Mouse (Mus musculus): ENCODE data around the gene Anxa7. TPM values are rescaled to one million over a fixed set of nuclear protein-coding genes. Genes with fewer than 3 reads are reported as not detected.

Anxa7 gene
- polyA plus RNA-seq (2015; fragmentation: Nextera tagmentation; extraction: Ambion mirVana), result 22.8 and 24.9 TPM in 2 replicates

DNA sequence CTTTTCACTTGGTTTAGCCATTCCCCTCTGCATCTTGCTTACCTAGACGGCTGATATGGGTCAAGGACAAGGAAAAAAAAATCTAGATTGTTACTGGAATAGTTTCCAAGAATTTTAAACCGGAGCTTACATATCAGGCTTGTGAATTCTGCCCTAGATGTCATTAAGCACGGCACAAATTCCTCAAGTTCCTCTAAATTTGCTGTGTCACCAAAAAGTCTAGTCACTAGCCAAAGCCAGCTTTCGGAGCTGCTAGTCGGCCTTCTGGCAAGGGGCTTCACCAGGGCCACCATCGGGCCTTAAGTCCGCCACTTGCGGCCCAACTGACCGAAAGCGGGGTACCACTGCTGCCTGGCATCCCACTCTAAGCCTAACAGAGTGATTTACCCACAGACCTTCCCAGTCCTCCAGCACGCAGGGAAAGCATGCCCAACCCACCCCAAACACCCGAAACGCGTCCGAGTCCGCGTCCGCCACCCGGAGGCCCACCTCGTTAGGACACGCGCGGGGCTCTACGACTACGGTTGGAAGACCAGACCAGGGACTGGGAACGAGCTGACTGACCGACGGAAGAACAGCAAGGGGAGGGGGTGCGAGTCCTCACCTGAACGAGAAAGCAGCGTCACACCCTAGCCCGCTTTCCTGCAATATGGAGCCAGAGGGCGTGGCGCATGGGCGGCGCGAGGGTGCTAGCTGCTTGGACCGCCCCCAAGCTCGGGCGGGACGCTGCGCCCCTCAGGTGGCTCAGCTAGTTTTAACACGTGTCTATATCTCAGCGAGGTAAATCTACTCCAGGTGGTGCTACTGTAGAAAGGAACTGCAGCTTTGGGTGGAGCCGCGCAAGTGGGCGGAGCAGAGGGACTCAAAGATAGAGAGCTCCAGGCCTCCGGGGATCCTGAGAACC is at the start of gene Anxa7:
Anxa7 (minus strand) TSS at position 843 of the 904 bp plus-strand sequence.

DNA sequence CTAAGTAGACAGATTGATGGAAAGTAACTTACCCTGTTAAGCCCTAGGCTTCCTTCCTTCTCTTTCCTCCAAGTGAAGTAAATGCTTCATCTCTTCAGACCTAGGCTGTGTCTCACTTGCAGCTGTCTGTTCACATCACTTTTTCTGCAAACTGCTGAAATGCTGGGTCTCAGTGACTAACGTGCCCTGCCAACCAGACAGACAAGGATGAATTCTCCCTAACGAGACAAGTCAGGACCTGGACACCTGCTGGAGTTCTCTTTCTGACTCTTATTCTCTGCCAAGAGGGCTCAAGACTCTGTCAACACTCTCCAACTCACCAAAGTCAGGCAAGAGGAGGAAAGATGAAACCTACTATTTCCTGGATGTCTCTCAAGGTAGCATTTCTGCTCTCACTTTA is 16.7 kb upstream of the Anxa7 start, which contains the start of gene Mss51:
Mss51 (minus strand) TSS at position 299 of the 400 bp plus-strand sequence.

GRCm38 (mm10) chr14:20451765-20452331 is 28.1 kb downstream of the Anxa7 start, which contains the start of gene Cfap70:
TSS of gene Cfap70 (minus strand) at chr14:20452226.

Other genes with a start within 250 kb of the Anxa7 start
- not detected in 2 replicates for gene Kcnk16, start 210.9 kb downstream of the Anxa7 start, polyA plus RNA-seq (2015; fragmentation: Nextera tagmentation; extraction: Ambion mirVana)
- 11.2 and 13.5 TPM in 2 replicates for gene Nudt13, start 185.4 kb downstream of the Anxa7 start, polyA plus RNA-seq (2015; fragmentation: Nextera tagmentation; extraction: Ambion mirVana)
- 33.9 and 37.1 TPM in 2 replicates for gene Ecd, start 132.0 kb downstream of the Anxa7 start, polyA plus RNA-seq (2015; fragmentation: Nextera tagmentation; extraction: Ambion mirVana)
- gene Fam149b, start 132.0 kb downstream of the Anxa7 start, polyA plus RNA-seq (2015; fragmentation: Nextera tagmentation; extraction: Ambion mirVana), result 26.9 and 29.1 TPM in 2 replicates
- gene Dnajc9, start 91.2 kb downstream of the Anxa7 start, polyA plus RNA-seq (2015; fragmentation: Nextera tagmentation; extraction: Ambion mirVana), result 89.9 and 96.9 TPM in 2 replicates
- 81.4 and 87.8 TPM in 2 replicates for gene Mrps16, start 86.5 kb downstream of the Anxa7 start, polyA plus RNA-seq (2015; fragmentation: Nextera tagmentation; extraction: Ambion mirVana)
- gene Cfap70, start 27.9 kb downstream of the Anxa7 start, polyA plus RNA-seq (2015; fragmentation: Nextera tagmentation; extraction: Ambion mirVana), result 1.8 and 2.2 TPM in 2 replicates
- 0.15 and 0.33 TPM in 2 replicates for gene Mss51, start 16.8 kb upstream of the Anxa7 start, polyA plus RNA-seq (2015; fragmentation: Nextera tagmentation; extraction: Ambion mirVana)
- gene Ppp3cb, start 66.4 kb upstream of the Anxa7 start, polyA plus RNA-seq (2015; fragmentation: Nextera tagmentation; extraction: Ambion mirVana), result 100 and 111 TPM in 2 replicates
- 5.8 and 6.8 TPM in 2 replicates for gene Usp54, start 160.9 kb upstream of the Anxa7 start, polyA plus RNA-seq (2015; fragmentation: Nextera tagmentation; extraction: Ambion mirVana)
- 0.52 and 0.70 TPM in 2 replicates for gene Myoz1, start 176.4 kb upstream of the Anxa7 start, polyA plus RNA-seq (2015; fragmentation: Nextera tagmentation; extraction: Ambion mirVana)
- 0.22 and 0.23 TPM in 2 replicates for gene Synpo2l, start 188.2 kb upstream of the Anxa7 start, polyA plus RNA-seq (2015; fragmentation: Nextera tagmentation; extraction: Ambion mirVana)
- gene Sec24c, start 194.2 kb upstream of the Anxa7 start, polyA plus RNA-seq (2015; fragmentation: Nextera tagmentation; extraction: Ambion mirVana), result 47.3 and 53.6 TPM in 2 replicates
- gene Fut11, start 214.8 kb upstream of the Anxa7 start, polyA plus RNA-seq (2015; fragmentation: Nextera tagmentation; extraction: Ambion mirVana), result 28.0 and 28.5 TPM in 2 replicates
- gene Chchd1, start 222.9 kb upstream of the Anxa7 start, polyA plus RNA-seq (2015; fragmentation: Nextera tagmentation; extraction: Ambion mirVana), result 166 and 195 TPM in 2 replicates
- gene Zswim8, start 227.4 kb upstream of the Anxa7 start, polyA plus RNA-seq (2015; fragmentation: Nextera tagmentation; extraction: Ambion mirVana), result 29.7 and 39.4 TPM in 2 replicates

Data from neural tube, postnatal 0 days (tissue).